Mouse (Mus musculus) adrenal gland, postnatal 25 days (tissue): Measurements from ENCODE around the gene Mrps11. TPM values are rescaled to one million over a fixed set of nuclear protein-coding genes. Genes with fewer than 3 reads are reported as not detected.
A peak's percentile ranks its signal among the peaks of the same experiment; 100 is the strongest.

Source experiments
- DNase-seq: peaks from one replicate; pipeline ENCODE4 v3.0.0; 2021; ENCODE audit warnings: mixed read lengths
- long read RNA-seq: library from polyadenylated mRNA; stranded (forward); transcript quantifications from one replicate; pipeline ENCODE4 v2.0.0, GENCODE M21; 2021
- total RNA-seq: library from RNA; stranded (reverse); gene quantifications from 2 replicates; pipeline ENCODE4 v1.2.3, GENCODE M21; 2021

Gene Mrps11
- total RNA-seq = 109 and 114 TPM in 2 replicates
- long read RNA-seq, transcript Mrps11-201 (6 exons, 1,056 nt) = major isoform, 51 of 79 reads
- long read RNA-seq, transcript Mrps11-205 (6 exons, 825 nt) = minor isoform, 7 of 79 reads
- long read RNA-seq, partial matches to known transcripts = 1 of 79 reads
- long read RNA-seq, other reads (novel, unspliced or antisense) = 19 of 79 reads

DNA sequence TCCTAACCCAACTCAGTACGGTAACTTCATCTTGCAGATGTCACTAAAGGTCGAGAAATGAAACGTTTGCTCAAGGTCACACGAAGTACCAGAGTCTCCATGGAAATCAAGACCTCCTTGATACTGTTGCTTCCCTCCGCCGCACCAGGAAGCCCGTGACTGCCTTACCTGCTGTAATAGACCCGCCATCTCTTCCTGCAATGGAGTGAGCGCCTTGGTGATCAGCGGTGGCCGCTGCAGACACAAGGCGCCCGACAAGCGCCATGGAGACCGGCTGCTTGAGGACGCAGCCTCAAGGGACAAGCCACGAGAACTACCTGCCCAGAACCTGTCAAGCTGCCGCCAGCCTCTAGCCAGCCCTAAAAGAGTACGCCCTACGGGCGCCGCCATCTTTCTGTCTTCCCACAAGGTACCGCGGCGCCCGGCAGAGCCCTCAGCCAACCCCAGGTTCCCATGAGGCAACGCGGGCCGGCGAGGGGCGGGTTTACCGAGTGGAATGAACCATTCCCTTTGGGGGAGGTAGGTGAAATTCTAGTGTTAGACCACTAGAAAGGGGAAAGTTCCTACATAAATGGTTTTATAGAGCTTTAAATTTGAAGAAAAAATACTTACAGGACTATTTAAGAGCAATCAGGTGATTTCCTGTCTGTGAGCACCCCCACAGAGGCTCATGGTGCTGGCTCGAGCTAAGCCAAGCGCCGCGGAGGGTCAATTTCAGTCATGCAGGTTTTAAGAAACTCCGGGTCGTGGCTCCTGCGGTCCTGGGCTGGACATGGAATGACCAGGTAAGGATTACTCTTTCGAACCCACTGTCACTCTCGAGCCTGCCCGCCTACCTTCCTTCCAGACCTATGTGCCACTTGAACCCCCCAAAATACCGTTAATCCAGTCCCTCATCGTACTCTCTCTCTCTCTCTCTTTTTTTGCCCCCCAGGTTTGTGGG is at the start of gene Mrps11, which contains the start of gene Mrpl46:
TSS of gene Mrps11 (plus strand) at position 481 of the 943 bp plus-strand sequence.
TSS of gene Mrpl46 (minus strand) at position 893 of the 943 bp plus-strand sequence.
- DNase-seq = peak; percentile 89

GRCm38 (mm10) chr7:78737196-78737595 is 45.7 kb upstream of the Mrps11 start:
- DNase-seq = no peak

DNA sequence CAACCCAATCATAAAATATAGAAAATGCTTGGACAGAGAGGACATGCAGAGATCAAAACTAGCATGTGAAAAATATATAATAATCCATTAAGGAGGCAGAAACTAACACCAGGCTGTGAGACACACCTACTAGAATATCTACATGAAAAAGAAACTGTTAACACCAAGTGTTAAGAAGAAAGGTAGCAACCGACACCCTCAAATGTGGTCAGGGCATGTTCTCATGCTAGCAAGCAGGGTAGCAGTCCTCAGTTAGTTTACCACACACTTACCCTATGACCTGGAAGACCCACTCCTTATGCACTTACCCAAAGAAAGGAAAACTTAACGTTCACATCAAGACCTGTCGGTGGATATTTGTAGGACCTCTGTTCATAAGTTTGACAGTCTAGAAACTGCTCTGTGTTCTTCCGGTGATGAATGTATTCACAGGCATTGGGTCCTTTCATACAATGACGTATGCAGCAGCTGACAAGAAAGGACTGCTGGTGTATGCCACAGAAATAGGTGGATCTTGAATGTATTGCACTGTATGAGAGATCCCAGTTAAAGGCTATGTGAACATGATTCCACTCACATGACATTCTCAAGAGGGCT is 45.2 kb upstream of the Mrps11 start, which contains the start of gene Ntrk3:
TSS of gene Ntrk3 (minus strand) at position 399 of the 597 bp plus-strand sequence.
- no peak for DNase-seq

DNA sequence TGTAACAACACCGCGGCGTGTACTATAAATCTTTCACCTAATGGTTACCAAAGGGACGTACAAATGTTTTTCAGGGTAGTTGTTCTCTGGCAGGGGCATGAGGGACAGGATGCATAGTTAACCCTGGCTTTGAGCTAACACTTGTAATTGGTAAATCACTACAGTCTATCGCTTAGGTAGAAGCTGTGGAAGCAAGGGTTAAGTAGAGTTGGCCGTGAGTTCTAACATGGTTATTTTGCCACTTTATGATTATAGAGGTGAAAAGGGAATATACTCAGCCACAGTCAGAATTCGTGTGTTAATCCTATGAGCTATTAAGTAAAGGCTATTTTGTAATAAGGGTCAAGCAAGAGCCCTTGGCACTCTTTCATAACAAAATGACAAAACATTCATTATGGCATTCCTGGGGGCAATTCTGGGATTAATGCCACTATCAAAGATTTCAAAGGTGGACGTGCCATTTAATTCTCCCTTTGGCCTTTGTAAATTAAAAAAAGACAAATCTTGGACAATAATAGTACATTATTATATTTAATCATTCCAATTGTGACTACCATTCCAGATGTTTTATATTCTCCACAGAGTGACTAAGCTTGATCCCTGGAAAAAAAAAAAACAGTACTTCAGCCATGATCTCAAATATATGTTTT is 43.4 kb upstream of the Mrps11 start:
- no peak for DNase-seq

DNA sequence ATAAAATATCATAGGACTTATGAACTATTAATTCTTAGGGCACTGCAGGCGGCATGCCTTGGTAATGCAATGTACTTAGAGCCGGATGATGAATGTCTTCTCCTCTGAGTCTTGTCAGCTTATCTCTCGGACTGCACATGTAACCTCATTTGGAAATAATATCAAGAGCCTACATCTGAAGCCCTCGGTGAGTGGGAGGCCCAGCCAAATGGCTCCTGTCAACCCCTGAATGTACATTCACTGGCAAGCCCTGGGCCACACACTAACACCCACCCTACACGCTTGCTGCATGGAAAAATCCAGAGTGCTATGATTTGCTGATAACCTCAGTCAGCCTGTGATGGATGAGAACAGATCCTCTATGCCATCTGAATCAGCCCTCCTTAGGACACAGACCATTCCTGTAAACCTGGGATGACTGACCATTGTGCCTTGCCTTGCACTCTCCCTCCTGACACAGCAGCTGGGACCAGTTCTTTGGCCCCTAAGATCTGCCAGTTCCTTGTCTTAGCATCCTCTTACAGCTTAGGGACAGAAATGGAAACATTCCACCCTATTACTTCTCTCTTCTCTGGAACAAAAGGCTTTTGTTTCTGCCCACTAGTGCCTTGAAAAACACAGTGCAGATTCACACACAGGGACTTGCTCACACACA is 39.1 kb upstream of the Mrps11 start:
- DNase-seq = no peak

- DNase-seq = no peak
These were observed 30.0 kb upstream of the Mrps11 start for GRCm38 (mm10) chr7:78752961-78753360.

GRCm38 (mm10) chr7:78753752-78754457 is 29.0 kb upstream of the Mrps11 start:
- no peak for DNase-seq

- DNase-seq = no peak
These were observed 28.4 kb upstream of the Mrps11 start for GRCm38 (mm10) chr7:78754458-78755000.

DNA sequence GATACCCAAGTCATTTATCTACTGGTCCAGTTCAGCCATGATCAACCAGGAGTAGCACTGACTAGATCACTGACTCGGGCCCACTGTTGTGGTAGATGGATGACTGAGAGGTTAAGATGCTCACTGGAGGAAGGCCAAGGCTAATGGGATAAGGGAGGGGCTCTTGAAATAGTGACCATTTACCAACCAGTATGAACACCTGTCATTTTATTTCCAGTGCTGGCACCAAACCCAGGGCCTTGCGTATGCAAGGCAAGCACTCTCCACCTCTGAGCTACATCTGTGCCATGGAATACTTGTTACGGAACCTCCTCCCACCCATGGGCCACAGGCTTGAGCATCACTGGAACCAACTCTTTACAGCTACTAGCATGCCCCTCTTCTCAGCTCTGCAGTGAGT is 19.1 kb upstream of the Mrps11 start:
- DNase-seq = no peak

- DNase-seq = peak; percentile 9
These were observed 17.7 kb upstream of the Mrps11 start for GRCm38 (mm10) chr7:78765215-78765631.

- DNase-seq = peak; percentile 80
These were observed 16.8 kb upstream of the Mrps11 start for GRCm38 (mm10) chr7:78766019-78766683.

DNA sequence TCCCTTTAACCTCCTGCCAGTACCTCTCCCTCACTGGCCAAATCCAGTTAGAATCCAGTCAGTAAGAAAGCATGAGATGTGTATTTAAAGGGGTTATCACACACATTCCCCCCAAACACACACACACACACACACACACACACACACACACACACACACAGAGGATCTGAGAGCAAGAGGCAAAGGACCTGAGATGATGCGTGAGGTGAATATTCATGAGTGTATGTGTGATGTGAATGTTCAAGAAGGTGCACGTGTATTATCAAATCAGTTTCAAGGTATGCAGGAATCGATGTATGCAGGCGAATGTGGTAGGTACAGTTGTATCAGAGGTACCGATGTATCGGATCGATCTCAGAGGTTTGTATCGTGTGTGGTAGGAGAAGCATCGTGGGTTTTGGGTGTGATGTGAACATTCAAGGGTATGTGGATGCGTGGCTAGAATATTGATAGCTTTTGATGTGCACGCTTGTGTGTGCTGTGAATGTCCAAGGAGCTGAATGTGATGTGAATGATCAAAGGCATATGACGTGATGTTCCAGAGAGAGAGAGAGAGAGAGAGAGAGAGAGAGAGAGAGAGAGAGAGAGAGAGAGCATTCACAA is 14.9 kb upstream of the Mrps11 start:
- no peak for DNase-seq

GRCm38 (mm10) chr7:78769075-78769652 is 13.8 kb upstream of the Mrps11 start:
- no peak for DNase-seq

GRCm38 (mm10) chr7:78770936-78771335 is 12.0 kb upstream of the Mrps11 start:
- no peak for DNase-seq

GRCm38 (mm10) chr7:78778741-78779140 is 4.2 kb upstream of the Mrps11 start:
- DNase-seq = no peak

DNA sequence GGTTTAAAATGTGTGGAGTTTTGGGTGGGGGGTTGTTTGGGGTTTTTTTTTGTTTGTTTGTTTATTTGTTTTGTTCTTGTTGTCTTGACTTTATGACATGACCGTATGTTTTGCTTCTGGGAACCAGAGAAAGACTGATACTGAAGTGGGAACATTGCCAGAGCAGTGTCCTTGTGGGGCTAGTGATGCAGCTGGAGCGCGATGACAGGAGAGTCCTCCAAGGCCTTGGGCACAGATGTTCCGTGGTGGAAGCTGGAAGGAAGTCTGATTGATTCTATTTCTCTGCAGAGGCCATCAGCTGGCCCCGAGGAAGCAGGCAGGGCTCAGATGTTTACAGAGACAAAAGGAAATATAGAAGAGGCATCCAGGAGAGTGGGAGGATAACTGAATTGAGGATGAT is 3.0 kb downstream of the Mrps11 start:
- peak; percentile 62 for DNase-seq

DNA sequence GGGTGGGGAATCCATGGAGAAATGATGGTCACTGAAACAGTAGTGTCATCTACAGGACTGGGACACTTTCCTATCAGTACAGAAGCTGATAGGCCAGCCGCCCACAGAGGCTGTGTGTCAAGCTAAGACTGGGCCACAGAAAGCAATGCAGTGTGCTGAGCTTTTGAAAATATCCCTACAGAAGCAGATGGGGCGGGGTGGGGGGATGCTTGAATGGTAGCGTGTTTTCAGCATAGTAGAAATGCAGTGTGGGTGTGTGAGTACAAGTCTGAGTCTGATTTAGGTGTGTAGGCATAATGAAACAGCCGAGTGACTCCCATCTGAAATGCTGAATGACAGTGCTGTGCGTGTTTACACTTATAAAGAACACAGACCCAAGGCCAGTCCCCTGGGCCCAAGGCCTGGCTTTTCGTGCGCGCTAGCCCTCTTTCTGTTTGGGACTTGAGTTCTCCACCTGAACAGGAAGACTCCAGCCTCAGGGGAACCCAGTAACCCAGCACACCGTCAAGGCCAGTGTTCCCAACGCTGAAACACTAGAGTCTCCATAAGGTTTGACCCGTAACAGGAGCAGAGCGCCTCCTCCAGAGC is 5.0 kb downstream of the Mrps11 start:
- DNase-seq = peak; percentile 36

DNA sequence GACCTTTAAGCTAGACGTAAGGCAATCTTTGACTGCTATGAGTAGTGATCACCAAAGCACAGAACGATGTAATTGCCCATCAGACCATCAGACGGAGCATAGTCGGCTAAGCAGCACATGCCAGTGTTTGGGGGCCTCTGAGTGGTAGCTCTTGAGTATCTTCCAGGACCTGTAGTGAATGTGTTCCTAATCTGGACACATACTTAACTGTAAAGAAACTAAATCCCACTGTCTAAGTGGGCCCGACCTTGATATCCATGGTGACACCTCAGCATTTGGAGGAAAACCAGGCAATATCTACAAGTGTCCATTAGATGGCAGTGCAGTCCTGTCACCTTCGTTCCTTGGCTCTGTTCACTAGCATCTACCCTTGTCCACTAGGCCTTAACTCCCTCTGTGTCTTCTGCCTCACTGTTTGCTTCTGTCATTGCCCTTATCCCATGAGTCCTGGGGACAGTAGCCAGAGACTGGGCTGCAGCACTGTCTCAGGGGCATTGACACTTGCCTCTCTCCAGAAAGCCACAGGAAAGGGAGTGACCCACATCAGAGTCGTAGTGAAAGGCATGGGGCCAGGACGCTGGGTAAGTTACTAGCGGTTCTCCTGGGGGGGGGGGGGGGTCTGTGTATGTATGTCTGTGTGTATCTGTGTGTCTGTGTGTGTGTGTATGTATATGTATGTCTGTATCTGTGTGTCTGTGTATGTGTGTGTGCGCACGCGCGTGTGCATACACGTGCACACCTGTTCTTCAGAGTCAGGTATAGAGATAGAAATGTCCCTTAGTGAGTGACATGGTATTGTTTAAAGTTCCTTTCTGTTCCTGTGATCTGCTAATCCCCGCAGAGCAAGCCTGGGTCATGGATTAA is 8.7 kb downstream of the Mrps11 start:
- DNase-seq = no peak
